ENCODE assay signal across 18 mouse cellular contexts in the genomic region with DNA sequence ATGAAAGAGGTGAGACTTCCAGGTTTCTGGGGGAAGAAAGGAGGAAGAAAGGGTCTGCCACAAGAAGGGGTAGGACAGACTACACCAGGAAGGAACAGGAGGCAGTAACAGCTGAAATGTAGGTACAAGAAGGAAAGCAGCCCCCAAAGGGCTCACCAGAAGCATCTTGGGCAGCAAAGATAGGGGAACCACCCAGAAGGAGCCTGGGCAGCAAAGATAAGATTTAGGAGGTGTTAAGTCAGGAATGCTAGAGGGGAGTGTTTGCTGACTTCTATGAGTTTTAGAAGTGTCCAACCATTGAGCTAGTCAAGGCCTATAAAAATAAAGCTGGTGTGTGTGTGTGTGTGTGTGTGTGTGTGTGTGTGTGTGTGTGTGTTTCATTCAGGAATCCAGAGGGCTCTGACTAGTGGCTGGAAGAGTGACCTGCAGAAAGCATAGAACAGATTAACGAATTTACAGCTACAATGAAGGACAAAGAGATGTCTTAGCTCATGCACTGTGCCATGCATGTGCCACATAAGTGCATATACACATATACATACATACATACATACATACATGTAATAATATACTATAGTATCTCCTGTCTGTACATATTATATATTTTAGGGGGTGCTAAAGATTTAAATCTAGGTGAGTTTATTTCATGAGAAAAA. TPM values are rescaled to one million over a fixed set of nuclear protein-coding genes. Genes with fewer than 3 reads are reported as not detected.
DNase-seq lines count a peak whose midpoint lies in the region; ATAC-seq and TF ChIP-seq lines count a peak whose summit lies in the region.
"Had no signal": no experiment of that assay in that cellular context is flagged by ENCODE, and none has a peak within 500 bp of the region (broad histone marks: within the 10 kb centered on the region; RNA-seq: fewer than 3 reads in every experiment).

No protein-coding gene starts in this region.

- no peaks in the 10 kb centered on the region for H3K27me3 ChIP-seq in intestine, embryonic 15.5 days (replicated peaks)
- H3K27me3 ChIP-seq in intestine, postnatal 0 days (replicated peaks; ENCODE audit: control insufficient read depth, insufficient read depth, low read length), result no peaks in the 10 kb centered on the region
- no peaks in the 10 kb centered on the region for H3K27me3 ChIP-seq in midbrain, embryonic 11.5 days (ENCODE audit: control insufficient read depth, insufficient read depth, low read length)
- H3K27me3 ChIP-seq: midbrain, embryonic 12.5 days; neural tube, embryonic 13.5 days had no signal

- H3K36me3 ChIP-seq in intestine, embryonic 15.5 days, result no peaks in the 10 kb centered on the region
- H3K36me3 ChIP-seq in intestine, postnatal 0 days (ENCODE audit: control insufficient read depth, insufficient read depth), result no peaks in the 10 kb centered on the region
- H3K36me3 ChIP-seq in midbrain, embryonic 11.5 days (ENCODE audit: control insufficient read depth, insufficient read depth, low read length), result no peaks in the 10 kb centered on the region
- H3K36me3 ChIP-seq: embryonic facial prominence, embryonic 10.5 days; neural tube, embryonic 13.5 days had no signal

- H3K4me1 ChIP-seq in intestine, embryonic 15.5 days (replicated peaks), result no peaks in the 10 kb centered on the region
- H3K4me1 ChIP-seq in intestine, postnatal 0 days (replicated peaks; ENCODE audit: control insufficient read depth, insufficient read depth, low read length), result no peaks in the 10 kb centered on the region
- no peaks in the 10 kb centered on the region for H3K4me1 ChIP-seq in midbrain, embryonic 11.5 days (ENCODE audit: control insufficient read depth, insufficient read depth, low read length)
- H3K4me1 ChIP-seq: embryonic facial prominence, embryonic 10.5 days; midbrain, embryonic 12.5 days; neural tube, embryonic 13.5 days had no signal

- TF ChIP-seq CTCF in intestine, postnatal 0 days (IDR thresholded peaks at IDR 0.05; ENCODE audit: low read depth), result no peak

- no peak overlapping the region for H3K27ac ChIP-seq in intestine, embryonic 15.5 days
- no peak overlapping the region for H3K27ac ChIP-seq in intestine, postnatal 0 days (ENCODE audit: low read depth, low read length)
- H3K27ac ChIP-seq in midbrain, embryonic 11.5 days (ENCODE audit: low read depth, low read length), result no peak overlapping the region
- H3K27ac ChIP-seq: embryonic facial prominence, embryonic 10.5 days; midbrain, embryonic 12.5 days; neural tube, embryonic 13.5 days had no signal

- no peak overlapping the region for H3K4me2 ChIP-seq in intestine, embryonic 15.5 days (replicated peaks)
- H3K4me2 ChIP-seq in intestine, postnatal 0 days (replicated peaks; ENCODE audit: low read depth), result no peak overlapping the region
- H3K4me2 ChIP-seq in midbrain, embryonic 11.5 days, result no peak overlapping the region
- H3K4me2 ChIP-seq: midbrain, embryonic 12.5 days; neural tube, embryonic 13.5 days had no signal

- H3K9ac ChIP-seq in intestine, embryonic 15.5 days, result no peak overlapping the region
- no peak overlapping the region for H3K9ac ChIP-seq in intestine, postnatal 0 days (ENCODE audit: low read depth, low read length)
- no peak overlapping the region for H3K9ac ChIP-seq in midbrain, embryonic 11.5 days (ENCODE audit: low read length)
- H3K9ac ChIP-seq: midbrain, embryonic 12.5 days; neural tube, embryonic 13.5 days had no signal

- no peaks in the 10 kb centered on the region for H3K9me3 ChIP-seq in intestine, embryonic 15.5 days
- no peaks in the 10 kb centered on the region for H3K9me3 ChIP-seq in intestine, postnatal 0 days (ENCODE audit: control insufficient read depth)
- no peaks in the 10 kb centered on the region for H3K9me3 ChIP-seq in midbrain, embryonic 11.5 days (ENCODE audit: control insufficient read depth, low read length)

- ATAC-seq in intestine, embryonic 15.5 days, result peak; percentile 66; the same call in 1 of the 2 replicates
- no peak for ATAC-seq in intestine, postnatal 0 days
- peak; percentile 93 for ATAC-seq in megakaryocyte progenitor cell, adult 5-6 weeks (replicated peaks; ENCODE audit: poor library complexity)
- no peak for ATAC-seq in midbrain, embryonic 11.5 days (ENCODE audit: low FRiP score)
- ATAC-seq: forebrain, embryonic 16.5 days; hindbrain, embryonic 16.5 days had no signal

- DNase-seq in c-Kit-positive CD71-positive TER-119-positive erythroid progenitor cells, embryonic 14.5 days (ENCODE audit: low spot score), result peak; percentile 87
- peak; percentile 82 for DNase-seq in liver
- no peak for DNase-seq in midbrain, embryonic 11.5 days (ENCODE audit: low spot score, missing footprints)
- DNase-seq in adrenal gland, postnatal 4 days (ENCODE audit: low spot score in 2 of 2), result no peak
- DNase-seq in thymus, adult 18-20 months, result no peak
- DNase-seq: adrenal gland, postnatal 36 days; B cell, adult 2 months; cerebellum, postnatal 25 days; kidney, adult 8-10 months; retina, postnatal 1 day had no signal

- 71% methylated on average over 1 of the region's 1 CpGs for WGBS in intestine, embryonic 15.5 days
- WGBS in intestine, postnatal 0 days, result 71% methylated on average over 1 of the region's 1 CpGs
- 57% methylated on average over 1 of the region's 1 CpGs for WGBS in midbrain, embryonic 11.5 days

- H3K4me3 ChIP-seq in intestine, embryonic 15.5 days (replicated peaks), result no peak overlapping the region
- H3K4me3 ChIP-seq in intestine, postnatal 0 days (ENCODE audit: low read depth, low read length), result no peak overlapping the region
- no peak overlapping the region for H3K4me3 ChIP-seq in midbrain, embryonic 11.5 days (ENCODE audit: low read depth, low read length)
- H3K4me3 ChIP-seq: embryonic facial prominence, embryonic 10.5 days; midbrain, embryonic 12.5 days; neural tube, embryonic 13.5 days had no signal

RNA-seq across cellular contexts. Expression of a gene that starts 44.4 kb away (rescaled TPM):
- polyA plus RNA-seq in intestine, embryonic 15.5 days (2015; fragmentation: Nextera tagmentation; extraction: Ambion mirVana), result 2.7 and 3.0 TPM in 2 replicates
- polyA plus RNA-seq in intestine, postnatal 0 days (2015; fragmentation: Nextera tagmentation; extraction: Ambion mirVana), result 0.71 and 0.76 TPM in 2 replicates
- not detected in 2 replicates for total RNA-seq in megakaryocyte progenitor cell, adult 5-6 weeks (2015)
- total RNA-seq in megakaryocyte progenitor cell, adult 5-6 weeks (2017), result 0.07 TPM in 1 of 2 replicates, not detected in the other
- 15.0 and 19.3 TPM in 2 replicates for polyA plus RNA-seq in midbrain, embryonic 11.5 days (2014; fragmentation: Nextera tagmentation; extraction: Ambion mirVana)
- total RNA-seq in adrenal gland, postnatal 4 days (2021), result 1 to 10 TPM; 3.4 to 4.5 TPM

Comparison
In these comparisons a context has a peak if more than half of its experiments do, and no peak if none do; other contexts are left out.
1. ATAC-seq: peak in intestine, embryonic 15.5 days (single experiment) and megakaryocyte progenitor cell, adult 5-6 weeks (single experiment); none in intestine, postnatal 0 days (single experiment) and midbrain, embryonic 11.5 days (single experiment).
2. DNase-seq: peak in c-Kit-positive CD71-positive TER-119-positive erythroid progenitor cells, embryonic 14.5 days (single experiment) and liver (single experiment); none in midbrain, embryonic 11.5 days (single experiment), adrenal gland, postnatal 4 days (0 of 2) and thymus, adult 18-20 months (0 of 2).